Mouse (Mus musculus) kidney, postnatal 4 days (tissue): ENCODE measurements around the gene Pcolce.
"Not testable (repeated sequence)": the region's sequence is repeated elsewhere in the genome, so short reads cannot be mapped to it uniquely, and the experiment has no call there.

Experiments used
- DNase-seq, 2 experiments: peaks; one replicate each; pipeline ENCODE4 v3.0.0; 2021; ENCODE audit warnings: mixed read lengths in 2 of 2

The Pcolce gene

GRCm38 (mm10) chr5:137628498-137629305 is 15.1 kb upstream of the Pcolce start, which contains the start of the genes Fbxo24, Lrch4 and Gm20605:
Gene Fbxo24 (minus strand): TSS chr5:137629002.
Gene Lrch4 (plus strand): TSS chr5:137629121.
Gene Gm20605 (plus strand): TSS chr5:137629175.
- DNase-seq = peak; percentile 98 to 100

- peak in 1 of 2 experiments; percentile 65 for DNase-seq
These were observed 14.4 kb upstream of the Pcolce start for GRCm38 (mm10) chr5:137627991-137628390.

GRCm38 (mm10) chr5:137623937-137624530 is 10.4 kb upstream of the Pcolce start:
- no peak for DNase-seq

GRCm38 (mm10) chr5:137615347-137615746 is 1.8 kb upstream of the Pcolce start:
- DNase-seq = no peak

GRCm38 (mm10) chr5:137614921-137615320 is 1.3 kb upstream of the Pcolce start:
- not testable (repeated sequence) for DNase-seq

GRCm38 (mm10) chr5:137613076-137613475 is 508 bp downstream of the Pcolce start:
- no peak for DNase-seq

- peak; percentile 81 to 88 for DNase-seq
These were observed 2.4 kb downstream of the Pcolce start for GRCm38 (mm10) chr5:137611245-137611602.

GRCm38 (mm10) chr5:137610548-137611244 is 2.9 kb downstream of the Pcolce start:
- peak; percentile 85 to 92 for DNase-seq

- no peak for DNase-seq
These were observed 3.5 kb downstream of the Pcolce start for GRCm38 (mm10) chr5:137610056-137610455.

- no peak for DNase-seq
These were observed 4.3 kb downstream of the Pcolce start for GRCm38 (mm10) chr5:137609292-137609691.

- peak; percentile 28 to 51 for DNase-seq
These were observed 4.9 kb downstream of the Pcolce start for GRCm38 (mm10) chr5:137608654-137609190.

- peak in 1 of 2 experiments; percentile 10 for DNase-seq
These were observed 5.5 kb downstream of the Pcolce start for GRCm38 (mm10) chr5:137607860-137608653.

GRCm38 (mm10) chr5:137601365-137601729 is 12.2 kb downstream of the Pcolce start:
- DNase-seq = peak; percentile 50 to 64

GRCm38 (mm10) chr5:137600619-137601364 is 12.8 kb downstream of the Pcolce start, which contains the start of gene Mospd3:
Gene Mospd3 (minus strand): TSS chr5:137601058.
- DNase-seq = peak; percentile 98

- DNase-seq = no peak
These were observed 13.3 kb downstream of the Pcolce start for GRCm38 (mm10) chr5:137600281-137600618.

- DNase-seq = peak; percentile 15 to 40
These were observed 14.0 kb downstream of the Pcolce start for GRCm38 (mm10) chr5:137599600-137599999.

GRCm38 (mm10) chr5:137598100-137598826 is 15.3 kb downstream of the Pcolce start:
- no peak for DNase-seq

GRCm38 (mm10) chr5:137597625-137598024 is 16.0 kb downstream of the Pcolce start:
- no peak for DNase-seq

GRCm38 (mm10) chr5:137596601-137597261 is 16.9 kb downstream of the Pcolce start:
- DNase-seq = peak; percentile 14 to 47

- no peak for DNase-seq
These were observed 17.7 kb downstream of the Pcolce start for GRCm38 (mm10) chr5:137595921-137596320.
